ENCODE assay signal across 10 mouse cellular contexts in genomic region chr12:44726767-44727166, GRCm38 (mm10).
DNase-seq lines count a peak whose midpoint lies in the region; TF ChIP-seq lines count a peak whose summit lies in the region.
"Had no signal": no experiment of that assay in that cellular context is flagged by ENCODE, and none has a peak within 500 bp of the region (broad histone marks: within the 10 kb centered on the region; RNA-seq: fewer than 3 reads in every experiment).

No protein-coding gene starts in this region.

- DNase-seq in gastrocnemius, adult 2 months, result no peak
- DNase-seq in gastrocnemius, adult 18-20 months (ENCODE audit: low spot score), result no peak
- peak; percentile 21 to 28 for DNase-seq in layer of hippocampus, adult 2 months (ENCODE audit: low spot score in 2 of 2)
- no peak for DNase-seq in layer of hippocampus, postnatal 25 days (ENCODE audit: extremely low spot score in 1 of 2, low spot score in 1 of 2)
- peak; percentile 2 for DNase-seq in retina, embryonic 14.5 days (ENCODE audit: low spot score)
- DNase-seq in retina, postnatal 1 day, result no peak
- peak; percentile 6 for DNase-seq in telencephalon, adult 2 months (ENCODE audit: low read depth, low spot score)
- DNase-seq: cerebellum, adult 11 months had no signal

- no peak overlapping the region for H3K4me3 ChIP-seq in gastrocnemius, adult 2 months
- H3K4me3 ChIP-seq in layer of hippocampus, adult 2 months, result no peak overlapping the region
- H3K4me3 ChIP-seq: erythroblast, embryonic 14.5 days; heart, embryonic 15.5 days had no signal

- intact Hi-C loops in gastrocnemius, adult 2 months (cut with DNase I), result no loop called here

- no peak overlapping the region for H3K27ac ChIP-seq in gastrocnemius, adult 2 months
- H3K27ac ChIP-seq in layer of hippocampus, adult 2 months, result no peak overlapping the region
- H3K27ac ChIP-seq: heart, embryonic 15.5 days had no signal

- TF ChIP-seq CTCF in gastrocnemius, adult 2 months (IDR thresholded peaks at IDR 0.05), result peak; percentile 39
- TF ChIP-seq CTCF in layer of hippocampus, adult 2 months (conservative IDR thresholded peaks at IDR 0.05), result peak; percentile 80

Comparison
In these comparisons a context has a peak if more than half of its experiments do, and no peak if none do; other contexts are left out.
1. DNase-seq: peak in layer of hippocampus, adult 2 months (2 of 2), retina, embryonic 14.5 days (single experiment) and telencephalon, adult 2 months (single experiment); none in gastrocnemius, adult 2 months (single experiment), gastrocnemius, adult 18-20 months (single experiment), layer of hippocampus, postnatal 25 days (0 of 2) and retina, postnatal 1 day (single experiment).